Mouse (Mus musculus): ENCODE measurements around the gene Stradb.

- peak; percentile 45 for TF ChIP-seq CTCF (IDR thresholded peaks at IDR 0.05; ENCODE audit: low read depth)
- no peak for TF ChIP-seq EP300 (IDR thresholded peaks at IDR 0.05; ENCODE audit: low read depth)
These were observed 20.4 kb downstream of the Stradb start for GRCm38 (mm10) chr1:58993723-58994122.

Measured in liver, embryonic 14.5 days (tissue).